Mouse (Mus musculus) lung, postnatal 10 days (tissue): ENCODE measurements around the gene C1qtnf5.
"Not testable (repeated sequence)": the region's sequence is repeated elsewhere in the genome, so short reads cannot be mapped to it uniquely, and the experiment has no call there.

Experiments
- DNase-seq: peaks from one replicate; pipeline ENCODE4 v3.0.0; 2021

Gene C1qtnf5

DNA sequence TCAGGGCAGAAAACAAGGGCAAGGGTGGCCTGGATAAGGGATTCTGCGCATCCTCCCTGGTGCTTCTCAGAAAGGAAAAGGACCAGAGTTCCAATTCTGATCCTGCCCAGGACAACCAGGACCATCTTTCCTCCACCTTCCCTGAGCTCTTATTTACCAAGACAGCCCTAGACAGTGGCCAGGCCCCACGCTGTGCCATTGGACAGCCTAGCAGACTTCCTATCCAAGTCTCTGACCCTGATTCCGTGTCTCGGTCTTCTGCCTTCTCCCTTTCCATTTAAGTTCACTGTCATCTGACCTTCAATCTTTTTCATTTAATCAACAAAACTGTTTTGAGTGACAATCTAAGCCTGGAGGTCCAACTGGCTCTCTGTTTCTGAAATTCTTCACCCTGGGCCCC lies 449 bp upstream of the C1qtnf5 start:
- DNase-seq = no peak

DNA sequence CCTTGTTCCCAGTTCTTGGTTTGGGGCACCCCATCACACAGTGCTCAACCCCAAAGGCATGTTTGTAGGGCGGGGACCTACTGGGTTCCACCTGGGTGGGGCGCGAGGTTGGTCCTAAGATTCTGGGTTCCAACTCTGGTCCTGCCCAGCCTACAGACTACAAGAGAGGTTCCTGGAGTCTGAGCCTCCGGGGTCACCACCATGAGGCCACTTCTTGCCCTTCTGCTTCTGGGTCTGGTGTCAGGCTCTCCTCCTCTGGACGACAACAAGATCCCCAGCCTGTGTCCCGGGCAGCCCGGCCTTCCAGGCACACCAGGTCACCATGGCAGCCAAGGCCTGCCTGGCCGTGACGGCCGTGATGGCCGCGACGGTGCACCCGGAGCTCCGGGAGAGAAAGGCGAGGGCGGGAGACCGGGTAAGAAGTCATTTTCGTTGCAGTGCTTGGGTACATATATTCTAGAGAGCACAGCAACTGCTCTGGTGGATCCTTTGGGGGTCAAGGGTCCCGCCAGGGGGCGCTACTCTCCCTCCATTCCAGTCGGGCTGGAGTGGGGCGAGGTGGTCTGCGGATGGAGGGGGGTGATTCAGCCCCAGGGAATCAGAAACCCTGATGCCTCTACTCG lies 623 bp downstream of the C1qtnf5 start:
- DNase-seq = peak; percentile 76

DNA sequence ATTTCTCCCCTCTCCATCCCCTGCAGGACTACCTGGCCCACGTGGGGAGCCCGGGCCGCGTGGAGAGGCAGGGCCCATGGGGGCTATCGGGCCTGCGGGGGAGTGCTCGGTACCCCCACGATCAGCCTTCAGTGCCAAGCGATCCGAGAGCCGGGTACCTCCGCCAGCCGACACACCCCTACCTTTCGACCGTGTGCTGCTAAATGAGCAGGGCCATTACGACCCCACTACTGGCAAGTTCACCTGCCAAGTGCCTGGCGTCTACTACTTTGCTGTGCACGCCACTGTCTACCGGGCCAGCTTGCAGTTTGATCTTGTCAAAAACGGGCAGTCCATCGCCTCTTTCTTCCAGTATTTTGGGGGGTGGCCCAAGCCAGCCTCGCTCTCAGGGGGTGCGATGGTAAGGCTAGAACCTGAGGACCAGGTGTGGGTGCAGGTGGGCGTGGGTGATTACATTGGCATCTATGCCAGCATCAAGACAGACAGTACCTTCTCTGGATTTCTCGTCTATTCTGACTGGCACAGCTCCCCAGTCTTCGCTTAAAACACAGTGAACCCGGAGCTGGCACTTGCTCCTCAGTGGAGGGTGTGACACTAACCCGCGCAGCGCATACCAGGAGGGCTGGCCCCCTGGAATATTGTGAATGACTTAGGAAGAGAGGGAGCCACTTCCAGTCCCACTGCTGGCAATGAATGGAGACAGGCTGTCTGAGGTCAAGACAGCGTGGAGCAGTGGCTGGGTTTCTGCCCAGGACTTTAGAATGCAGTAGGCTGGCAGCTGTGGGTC lies 1.4 kb downstream of the C1qtnf5 start:
- no peak for DNase-seq

DNA sequence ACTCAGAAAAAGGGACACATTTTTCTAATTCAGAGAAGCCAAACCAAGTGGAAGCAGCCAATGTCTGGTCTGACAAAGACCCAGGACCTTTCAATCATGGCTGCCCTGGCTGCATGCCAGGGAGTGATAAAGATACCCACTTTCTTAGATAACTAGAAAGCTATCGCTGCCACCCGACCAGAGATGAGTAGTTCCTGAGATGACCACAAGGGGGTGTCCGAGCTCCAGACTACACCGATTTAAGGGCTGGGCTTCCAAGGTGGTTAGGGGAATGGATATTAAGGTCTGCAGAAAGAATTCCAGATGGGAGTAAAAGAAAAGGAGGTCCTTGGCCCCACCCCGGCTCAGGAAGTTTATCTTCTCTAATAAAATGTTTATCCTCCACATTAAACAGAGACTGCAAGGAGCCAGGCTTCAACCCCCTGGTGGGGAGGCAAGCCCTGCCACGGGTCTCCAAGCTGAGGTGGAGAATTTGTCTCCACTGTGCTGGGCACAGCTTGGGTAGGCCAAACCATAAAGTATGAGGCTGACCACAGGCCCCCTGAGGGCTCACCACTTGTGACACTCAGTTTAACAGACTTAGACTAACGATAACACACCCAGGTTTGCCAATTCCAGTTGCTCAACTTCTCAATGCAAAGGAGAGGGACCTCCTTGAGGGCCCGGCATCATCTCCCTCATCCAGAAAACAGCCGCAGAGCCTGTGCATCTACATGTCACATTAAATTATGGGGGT lies 2.5 kb downstream of the C1qtnf5 start:
- DNase-seq = peak; percentile 87

DNA sequence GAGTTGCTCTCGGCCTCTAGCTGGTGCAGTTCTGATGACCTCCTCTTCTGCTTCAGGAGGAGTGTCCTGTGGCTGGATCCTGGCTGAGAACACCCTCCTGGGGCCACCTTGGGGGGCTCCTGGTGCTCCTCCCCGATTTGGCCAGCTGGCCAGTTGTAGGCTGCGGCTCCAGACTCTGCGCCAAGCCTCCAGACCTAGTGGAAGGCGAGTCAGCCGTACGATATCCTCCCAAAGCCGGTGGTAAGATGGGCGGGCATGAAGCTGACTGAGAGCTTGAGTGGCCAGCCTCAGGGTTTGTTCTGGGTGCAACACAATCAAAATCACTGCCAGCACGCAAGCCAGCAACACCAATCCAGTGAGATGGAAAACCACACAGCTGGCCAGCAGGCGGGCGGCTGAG lies 4.9 kb downstream of the C1qtnf5 start:
- not testable (repeated sequence) for DNase-seq

DNA sequence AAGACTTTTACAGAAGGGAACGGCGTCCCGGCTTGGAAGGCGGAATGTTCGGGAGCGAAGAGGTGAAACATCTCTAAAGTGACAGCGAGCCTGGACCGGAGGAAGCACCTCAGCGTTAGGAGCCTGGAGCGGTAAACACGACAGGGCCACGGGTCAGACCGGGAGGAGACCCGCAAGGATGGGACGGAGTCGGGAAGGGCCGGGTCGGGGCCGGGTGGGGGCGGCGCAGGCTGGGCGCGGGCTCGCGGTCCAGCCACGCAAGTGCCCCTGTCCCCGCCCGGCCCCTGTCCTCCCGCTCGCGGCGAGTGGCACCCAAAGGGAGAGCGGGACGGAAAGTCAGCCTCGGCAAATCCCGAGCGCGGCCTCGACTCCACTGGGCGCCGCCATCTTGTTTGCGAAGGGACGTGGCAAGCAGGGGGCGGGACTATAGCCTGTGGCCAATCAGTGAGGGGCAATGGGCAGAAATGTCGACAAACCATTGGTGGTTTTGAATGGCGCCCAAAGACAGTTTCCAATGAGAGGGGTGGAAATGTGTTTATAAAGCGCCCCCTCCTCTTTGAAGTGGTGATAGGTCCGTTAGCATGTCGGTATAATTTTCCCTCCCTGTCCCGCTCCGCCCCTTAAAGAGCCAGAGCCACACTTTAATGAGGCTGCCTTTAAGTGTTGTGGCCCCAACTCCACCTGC lies 6.2 kb downstream of the C1qtnf5 start, which contains the start of the genes Gm49380 and Rnf26:
Gene Gm49380, minus strand, starts transcription at position 396 of the 685 bp plus-strand sequence.
Gene Rnf26, minus strand, starts transcription at position 413 of the 685 bp plus-strand sequence.
- peak; percentile 98 for DNase-seq

DNA sequence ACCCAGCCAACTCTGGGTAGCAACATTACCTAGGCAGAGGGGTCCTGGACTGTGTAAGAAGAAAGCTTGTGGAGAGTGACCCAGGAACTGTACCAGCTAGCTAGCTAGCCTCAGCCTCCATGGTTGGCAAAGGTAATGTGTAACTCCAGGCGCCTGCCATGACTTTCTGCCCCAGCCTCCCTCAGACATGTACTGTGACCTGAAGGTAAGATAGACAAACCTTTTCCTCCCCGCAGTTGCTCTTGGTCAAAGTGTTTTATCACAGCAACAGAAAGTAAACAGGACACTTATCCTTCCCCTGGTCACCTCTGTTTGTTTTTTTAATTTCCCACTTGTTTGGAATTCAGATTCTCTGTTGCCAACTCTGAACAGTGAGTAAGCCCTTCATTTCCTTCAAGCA lies 7.4 kb downstream of the C1qtnf5 start:
- no peak for DNase-seq

DNA sequence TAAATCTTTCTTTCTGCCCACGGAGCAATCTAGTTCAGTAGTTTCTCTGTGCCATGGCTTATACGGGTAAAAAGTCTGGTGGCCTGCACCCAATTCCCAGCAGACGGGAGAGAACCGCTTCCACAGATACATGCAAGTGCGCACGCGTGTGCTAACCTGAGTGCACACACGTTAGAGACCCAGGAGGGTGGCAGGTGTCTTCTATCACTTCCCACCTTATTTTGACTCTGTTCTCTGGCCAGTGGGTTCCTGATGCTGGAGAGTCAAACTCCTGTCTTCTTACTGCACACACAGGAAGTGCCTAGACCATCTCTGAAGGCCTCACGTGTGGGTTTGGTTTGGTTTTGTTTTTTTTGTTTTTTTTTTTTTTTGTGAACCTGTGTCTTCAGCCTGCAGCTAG lies 8.6 kb downstream of the C1qtnf5 start:
- DNase-seq = no peak

DNA sequence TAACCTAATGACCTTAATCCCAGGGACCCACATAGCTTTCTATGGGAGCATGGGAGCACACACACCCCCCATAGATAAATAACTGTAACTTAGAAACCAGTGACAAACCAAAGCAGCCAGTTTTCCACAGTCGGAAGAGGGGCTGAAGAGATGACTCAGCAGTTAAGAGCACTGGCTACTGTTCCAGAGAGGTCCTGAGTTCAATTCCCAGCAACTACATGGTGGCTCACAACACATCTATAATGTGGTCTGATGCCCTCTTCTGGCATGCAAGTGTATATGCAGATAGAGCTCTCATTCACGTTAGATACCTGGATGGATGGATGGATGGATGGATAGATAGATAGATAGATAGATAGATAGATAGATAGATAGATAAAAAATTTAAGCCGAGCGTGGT lies 9.1 kb downstream of the C1qtnf5 start:
- DNase-seq = no peak

DNA sequence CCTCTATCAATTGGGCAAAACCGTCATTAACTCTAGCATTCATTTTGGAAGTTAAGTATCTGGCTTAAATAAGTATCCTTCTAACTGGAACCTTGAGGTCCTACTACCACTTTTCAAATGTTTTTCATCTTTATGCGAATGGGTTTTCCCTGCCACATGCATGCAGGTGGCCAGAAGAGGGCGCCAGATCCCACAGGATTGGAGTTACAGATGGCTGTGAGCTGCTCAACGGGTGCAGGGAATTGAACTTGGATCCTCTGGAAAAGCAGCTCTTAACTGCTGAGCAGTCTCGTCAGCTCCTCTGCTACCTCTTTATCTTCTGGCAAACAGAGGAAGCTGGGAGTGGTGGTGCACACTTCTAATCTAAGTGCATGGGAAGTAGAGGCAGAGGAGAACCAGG lies 12.0 kb downstream of the C1qtnf5 start:
- DNase-seq = peak; percentile 47

DNA sequence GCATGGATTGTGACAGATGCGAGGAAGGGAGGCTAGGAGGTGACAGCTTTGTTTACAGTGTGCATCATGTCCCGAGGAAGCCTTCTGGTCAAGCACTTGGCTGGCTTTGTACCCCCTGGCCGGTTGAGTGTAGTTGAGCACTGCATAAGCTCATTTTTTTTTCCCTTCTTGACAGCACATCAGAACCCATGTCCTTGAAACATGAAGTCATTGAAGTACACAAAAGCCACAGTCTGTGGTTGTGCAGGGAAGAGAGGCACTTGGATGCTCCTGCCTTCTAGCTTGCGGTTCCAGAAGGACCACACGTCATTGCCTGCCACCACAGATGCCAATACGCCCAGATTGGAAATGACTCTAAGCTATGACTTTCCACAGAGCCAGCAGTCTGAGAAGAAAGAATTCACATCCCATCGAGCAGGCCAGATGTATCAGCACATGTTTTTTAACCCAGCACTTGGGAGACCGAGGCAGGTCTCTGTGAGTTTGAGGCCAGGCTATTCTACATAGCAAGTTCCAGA lies 13.0 kb downstream of the C1qtnf5 start:
- no peak for DNase-seq

DNA sequence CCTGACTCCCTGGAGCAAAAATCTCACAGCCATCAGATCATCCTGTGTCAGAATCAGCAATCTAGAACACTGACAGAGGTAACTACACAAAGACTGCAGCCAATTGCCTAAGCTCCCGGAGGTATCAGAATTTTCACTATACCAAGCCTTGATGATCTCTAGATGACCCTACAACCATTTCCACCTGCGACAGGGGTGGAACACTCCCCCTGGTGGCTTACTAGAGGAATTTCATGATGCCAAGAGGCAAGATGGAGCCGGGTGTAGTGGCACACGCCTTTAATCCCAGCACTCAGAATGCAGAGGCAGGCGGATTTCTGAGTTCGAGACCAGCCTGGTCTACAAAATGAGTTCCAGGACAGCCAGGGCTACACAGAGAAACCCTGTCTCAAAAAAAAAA lies 17.3 kb downstream of the C1qtnf5 start:
- no peak for DNase-seq

DNA sequence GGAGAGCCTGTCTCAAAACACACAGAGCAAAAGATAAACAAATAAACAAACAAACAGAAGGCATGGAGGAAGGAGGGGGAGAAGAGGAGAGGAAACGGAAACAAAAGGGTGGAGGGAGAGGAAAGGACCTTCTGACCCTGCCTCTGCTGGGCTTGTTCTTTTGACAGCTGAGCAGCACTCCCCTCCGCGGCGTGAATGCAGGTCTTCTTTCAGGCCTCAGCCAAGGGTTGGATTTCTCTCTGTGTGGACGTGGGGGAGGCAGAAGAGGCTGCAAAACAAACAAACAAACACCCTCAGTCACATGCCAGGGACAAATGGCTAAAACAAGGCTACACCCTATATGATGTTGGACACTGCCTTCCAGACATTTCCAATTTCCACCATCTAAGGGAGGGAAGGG lies 18.0 kb downstream of the C1qtnf5 start:
- DNase-seq = no peak

DNA sequence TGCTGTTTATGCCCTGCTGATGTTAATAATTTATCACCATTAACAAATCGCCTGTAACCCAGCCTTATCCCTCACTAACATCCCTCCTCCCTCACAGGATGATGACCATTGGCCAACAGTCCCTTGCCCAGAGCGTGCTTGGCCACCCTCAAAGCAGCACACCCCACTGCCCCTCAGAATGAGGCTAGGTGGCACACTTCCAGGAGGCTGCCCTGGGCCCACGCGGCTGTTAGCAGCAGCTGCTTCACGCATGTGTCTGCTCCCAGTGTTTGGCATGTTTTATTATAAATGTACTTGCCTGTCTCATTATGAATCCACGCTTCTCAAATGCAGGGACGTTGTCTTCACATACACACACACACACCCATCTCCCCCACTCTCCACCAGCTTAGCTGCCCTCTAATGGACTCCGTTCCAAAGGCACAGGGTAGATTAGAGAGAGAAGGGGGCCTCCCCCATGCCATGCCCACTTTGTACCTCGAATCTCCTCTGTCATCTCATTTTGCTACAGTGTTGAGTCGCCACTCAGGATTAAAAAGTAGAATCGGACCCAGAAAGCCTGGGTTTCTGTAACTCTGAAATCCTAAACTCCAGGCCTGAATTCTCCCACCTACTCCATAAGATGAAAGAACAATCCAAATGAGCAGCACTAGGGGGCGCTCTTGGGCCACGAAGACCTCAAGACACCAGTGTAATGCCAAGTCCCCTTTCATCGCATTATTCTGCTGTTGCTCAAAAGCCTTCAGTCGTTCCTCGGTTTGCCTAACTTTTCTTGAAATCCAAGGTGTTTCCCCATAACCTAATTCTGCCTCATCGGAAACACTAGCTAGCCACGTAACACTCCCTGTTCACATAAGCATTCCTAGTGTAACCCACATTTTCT lies 18.7 kb downstream of the C1qtnf5 start:
- peak; percentile 92 for DNase-seq

DNA sequence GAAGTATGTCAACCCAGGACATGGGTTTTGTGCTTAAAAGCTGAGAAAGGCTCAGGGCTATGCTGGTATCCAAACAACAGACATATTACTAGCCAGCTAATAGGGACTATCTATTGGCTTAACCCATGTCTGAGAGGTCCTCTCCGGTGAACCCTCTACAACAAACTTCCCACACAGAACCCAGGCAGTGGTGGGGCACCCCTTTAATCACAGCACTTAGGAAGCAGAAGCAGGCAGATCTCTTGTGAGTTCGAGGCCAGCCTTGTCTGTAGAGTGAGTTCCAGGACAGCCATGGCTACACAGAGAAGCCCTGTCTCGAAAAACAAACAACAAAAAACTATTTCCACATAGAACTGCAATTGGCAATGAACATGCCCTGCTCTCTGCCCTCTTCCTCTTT lies 19.7 kb downstream of the C1qtnf5 start:
- DNase-seq = no peak

DNA sequence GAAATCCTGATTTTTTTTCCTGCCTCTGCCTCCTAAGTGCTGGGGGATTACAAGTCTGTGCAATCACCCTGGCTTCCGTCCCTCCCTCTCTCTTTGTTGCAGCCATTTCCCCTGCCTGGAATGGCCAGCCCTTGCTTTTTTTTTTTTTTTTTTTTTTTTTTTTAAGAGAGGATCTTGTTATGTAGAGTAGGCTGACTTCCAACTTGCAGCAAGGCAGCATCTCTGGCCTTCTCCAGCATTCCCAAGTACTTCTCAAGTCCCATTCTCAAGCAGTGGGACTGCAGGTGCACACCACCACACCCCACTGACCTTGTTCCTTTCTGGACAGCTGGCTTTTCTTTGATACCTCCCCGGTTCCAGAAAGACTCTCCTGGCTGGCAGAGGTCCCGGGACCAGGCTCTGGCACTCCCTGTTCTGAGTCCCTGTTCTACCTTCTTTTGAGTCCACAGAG lies 20.3 kb downstream of the C1qtnf5 start:
- DNase-seq = peak; percentile 48

DNA sequence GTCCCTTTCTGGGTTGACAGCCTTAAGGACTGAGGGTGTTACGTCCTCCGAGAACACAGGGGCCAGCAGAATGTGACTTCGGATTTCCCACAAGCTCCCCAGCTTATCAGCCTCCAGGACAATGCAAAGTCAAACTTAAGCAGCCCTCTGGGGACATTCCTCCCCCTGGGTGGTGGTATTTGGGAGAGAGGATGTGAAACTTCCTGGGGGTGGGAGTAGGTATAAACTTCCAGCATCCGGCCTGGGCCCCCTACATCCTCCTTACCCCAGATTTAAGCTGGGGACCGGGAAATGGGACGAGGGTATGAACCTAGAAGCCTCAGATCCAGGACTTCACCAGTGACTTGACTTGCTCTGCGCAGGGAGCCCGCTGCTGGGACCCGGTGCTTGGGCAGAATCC lies 22.6 kb downstream of the C1qtnf5 start:
- DNase-seq = peak; percentile 77

DNA sequence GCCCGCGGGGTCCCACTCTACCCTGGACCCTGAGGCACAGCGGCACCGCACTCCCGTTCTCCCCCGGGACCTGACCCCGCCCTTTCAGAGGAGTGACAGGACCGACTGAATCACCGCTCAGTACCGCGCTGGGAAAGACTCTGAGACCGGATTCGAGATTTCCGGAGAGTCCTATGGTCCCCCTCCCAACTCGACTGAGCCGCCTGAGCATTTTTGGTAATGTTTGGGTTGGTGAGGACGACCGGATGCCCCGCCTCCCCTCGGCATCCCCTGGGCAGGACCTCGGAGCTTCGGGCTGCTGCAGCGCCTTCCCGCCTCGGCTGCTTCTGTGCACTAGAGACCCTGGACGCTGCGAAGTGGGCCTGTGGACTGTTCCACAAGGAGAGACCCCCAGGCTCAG lies 23.0 kb downstream of the C1qtnf5 start:
- peak; percentile 94 for DNase-seq

DNA sequence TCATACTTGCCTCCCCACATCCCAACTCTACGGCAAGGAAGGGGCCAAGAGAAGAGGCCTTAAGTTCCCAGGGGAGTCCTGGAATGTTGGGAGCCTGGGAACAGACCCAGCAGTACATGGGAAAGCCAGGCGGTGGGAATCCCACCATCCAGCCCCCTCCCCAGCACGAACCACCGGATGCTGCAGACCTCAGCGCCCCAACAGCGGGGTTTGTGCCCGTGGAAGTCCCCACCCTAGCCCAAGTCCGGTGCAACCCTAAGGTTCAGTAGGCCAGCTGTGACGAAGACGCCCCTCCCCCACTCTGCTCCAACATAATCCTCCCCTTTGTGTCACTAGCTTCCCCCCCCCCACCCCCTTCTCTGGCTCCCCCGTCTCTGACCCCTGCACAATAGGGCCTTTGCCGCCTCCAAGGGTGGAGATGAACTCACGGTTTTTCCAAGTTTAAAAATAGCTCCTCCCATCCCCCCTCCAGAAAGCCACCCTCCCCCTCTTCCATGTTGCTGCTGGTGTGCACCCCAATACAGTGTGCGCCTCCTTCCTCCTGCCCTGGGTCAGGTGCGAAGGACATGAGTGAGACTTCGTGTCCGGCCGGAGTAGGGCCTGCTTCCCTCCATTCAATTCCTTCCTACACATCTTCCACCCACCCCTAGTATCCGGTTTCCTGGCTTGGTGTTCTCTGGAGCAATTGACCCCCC lies 23.7 kb downstream of the C1qtnf5 start:
- peak; percentile 83 for DNase-seq

DNA sequence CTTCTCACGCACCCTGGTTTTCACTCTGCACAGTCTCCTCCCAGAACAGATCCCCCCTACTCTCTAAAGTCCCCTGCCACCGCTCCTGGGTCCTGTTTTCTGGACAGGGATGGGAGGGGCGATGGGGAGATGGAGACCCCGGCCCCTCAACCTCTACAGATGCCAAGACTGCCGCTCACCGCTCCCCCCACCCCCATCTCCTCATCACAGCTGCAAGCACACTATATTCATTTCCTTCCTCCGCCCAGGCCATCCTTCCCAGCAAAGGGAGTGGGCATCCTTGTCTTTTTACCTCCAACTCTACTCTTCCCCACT lies 24.2 kb downstream of the C1qtnf5 start:
- no peak for DNase-seq

DNA sequence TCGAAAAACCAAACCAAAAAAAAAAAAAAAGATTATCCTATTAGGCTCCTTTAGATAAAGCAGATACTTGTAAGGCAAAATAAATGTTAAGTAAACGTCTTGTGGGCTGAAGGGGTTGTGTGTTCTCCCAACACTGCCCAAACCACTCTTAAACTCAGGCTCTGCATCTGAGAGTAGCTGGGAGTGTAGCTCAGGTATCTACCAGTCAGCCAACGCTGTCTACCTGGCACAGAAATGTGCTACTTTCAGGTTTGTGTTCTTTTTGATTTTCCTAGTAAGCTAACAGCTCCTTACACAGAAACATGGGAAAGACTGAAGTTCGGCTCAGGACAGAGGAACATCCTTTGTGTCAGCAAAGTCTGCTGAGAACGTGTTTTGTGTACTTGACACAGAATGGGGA lies 25.2 kb downstream of the C1qtnf5 start:
- no peak for DNase-seq
